Mouse (Mus musculus) ES-Bruce4 (cell line): Measurements from ENCODE around the gene Olfr1046. TPM values are rescaled to one million over a fixed set of nuclear protein-coding genes. Genes with fewer than 3 reads are reported as not detected.
"Not testable (repeated sequence)": the region's sequence is repeated elsewhere in the genome, so short reads cannot be mapped to it uniquely, and the experiment has no call there.

Experiments
- H3K27ac ChIP-seq: 2 replicates; pipeline ENCODE4 v1.5.1; 2012; ENCODE audit warnings: low read length, inconsistent platforms; ENCODE audit not compliant: insufficient read depth
- H3K27me3 ChIP-seq: 2 replicates; pipeline ENCODE4 v1.6.1; 2012; ENCODE audit warnings: mild to moderate bottlenecking, low read length, inconsistent platforms; ENCODE audit not compliant: control insufficient read depth, poor library complexity, insufficient read depth, severe bottlenecking
- H3K36me3 ChIP-seq: 2 replicates; pipeline ENCODE4 v1.6.1; 2012; ENCODE audit warnings: inconsistent platforms, mild to moderate bottlenecking, low read length, moderate library complexity; ENCODE audit not compliant: control insufficient read depth, poor library complexity, insufficient read depth, severe bottlenecking
- H3K4me1 ChIP-seq: one replicate; pipeline ENCODE4 v1.8.1; 2011; ENCODE audit warnings: low read length; ENCODE audit not compliant: control insufficient read depth, insufficient read depth
- H3K4me3 ChIP-seq: 2 replicates; pipeline ENCODE4 v1.5.1; 2011; ENCODE audit warnings: low read depth, mild to moderate bottlenecking, low read length
- H3K9ac ChIP-seq: 2 replicates; pipeline ENCODE4 v1.6.1; 2012; ENCODE audit warnings: low read depth, mild to moderate bottlenecking, inconsistent platforms; ENCODE audit not compliant: poor library complexity, severe bottlenecking
- H3K9me3 ChIP-seq: replicated peaks from 2 replicates; pipeline ENCODE4 v1.6.1; 2012; ENCODE audit warnings: mild to moderate bottlenecking, low read length, inconsistent platforms; ENCODE audit not compliant: control insufficient read depth, poor library complexity, insufficient read depth, severe bottlenecking
- CTCF ChIP-seq: IDR thresholded peaks from one replicate; pipeline ENCODE4 v1.8.1; 2011; ENCODE audit warnings: low read depth, low read length
- EP300 ChIP-seq: IDR thresholded peaks from 2 replicates; pipeline ENCODE4 v1.6.1; 2011; ENCODE audit warnings: low read depth, low read length; ENCODE audit not compliant: insufficient read depth
- POLR2A ChIP-seq: IDR thresholded peaks from one replicate; pipeline ENCODE4 v1.8.1; 2011; ENCODE audit warnings: low read length; ENCODE audit not compliant: insufficient read depth
- polyA plus RNA-seq: library from polyadenylated mRNA; stranded (reverse); fragments of >200 nt; gene quantifications from 2 replicates; pipeline ENCODE4 v1.2.4, GENCODE M21; 2011; ENCODE audit warnings: low read depth; ENCODE audit not compliant: missing spikeins, insufficient read depth, insufficient read length

The Olfr1046 gene
- polyA plus RNA-seq = not detected in 2 replicates

DNA sequence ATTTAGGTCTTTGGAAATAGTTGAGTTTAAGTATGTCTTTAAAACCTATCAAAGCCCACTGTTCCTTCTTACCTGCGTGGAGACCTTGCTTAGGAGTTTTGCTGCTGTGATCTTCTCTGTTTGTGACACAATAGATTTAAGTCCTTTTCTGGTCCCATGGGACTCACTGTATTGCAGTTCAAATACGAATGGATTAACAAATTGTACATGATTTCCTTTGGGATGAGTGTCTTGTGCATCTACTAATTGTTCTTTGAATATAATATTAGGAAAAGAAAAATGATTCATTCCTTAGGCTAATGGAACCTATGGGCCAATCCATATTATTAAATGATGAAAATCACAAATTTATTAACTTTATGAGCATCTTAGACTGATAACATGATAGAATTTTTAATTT, at the start of gene Olfr1046:
TSS of gene Olfr1046 (minus strand) at position 101 of the 400 bp plus-strand sequence.
- TF ChIP-seq CTCF (no peak), EP300 (no peak)
- H3K9ac ChIP-seq = no peak within 1 kb of the TSS
- no peak within 1 kb of the TSS for H3K27ac ChIP-seq
- H3K36me3 ChIP-seq = no peaks in the 10 kb centered on the region
- no peaks in the 10 kb centered on the region for H3K4me1 ChIP-seq
- no peaks in the 10 kb centered on the region for H3K27me3 ChIP-seq
- H3K9me3 ChIP-seq = no peaks in the 10 kb centered on the region
- no peak within 1 kb of the TSS for H3K4me3 ChIP-seq

DNA sequence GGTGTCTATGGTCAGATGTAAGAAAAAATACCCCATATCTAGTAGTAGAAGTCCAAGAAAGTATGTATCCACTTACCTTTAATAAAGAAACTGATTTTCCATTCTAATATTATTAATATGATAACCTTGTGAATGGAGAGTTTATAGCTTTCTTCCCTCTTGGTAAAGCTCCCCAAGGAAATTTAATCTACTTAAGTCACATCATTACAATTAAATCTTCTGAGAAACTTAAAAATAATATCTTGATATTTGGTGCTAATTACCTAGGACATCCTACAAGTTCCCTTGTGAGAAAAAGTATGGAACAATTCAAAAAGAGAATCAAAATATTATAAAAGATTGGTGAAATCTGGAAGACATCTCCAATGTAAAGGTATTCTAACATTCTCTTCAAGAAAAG, 39.1 kb upstream of the Olfr1046 start, which contains the start of gene Olfr1049:
TSS of gene Olfr1049 (minus strand) at position 101 of the 400 bp plus-strand sequence.
- H3K9me3 ChIP-seq, H3K4me1 ChIP-seq, H3K27me3 ChIP-seq, H3K9ac ChIP-seq, H3K27ac ChIP-seq, H3K4me3 ChIP-seq, H3K36me3 ChIP-seq: not testable (repeated sequence)

DNA sequence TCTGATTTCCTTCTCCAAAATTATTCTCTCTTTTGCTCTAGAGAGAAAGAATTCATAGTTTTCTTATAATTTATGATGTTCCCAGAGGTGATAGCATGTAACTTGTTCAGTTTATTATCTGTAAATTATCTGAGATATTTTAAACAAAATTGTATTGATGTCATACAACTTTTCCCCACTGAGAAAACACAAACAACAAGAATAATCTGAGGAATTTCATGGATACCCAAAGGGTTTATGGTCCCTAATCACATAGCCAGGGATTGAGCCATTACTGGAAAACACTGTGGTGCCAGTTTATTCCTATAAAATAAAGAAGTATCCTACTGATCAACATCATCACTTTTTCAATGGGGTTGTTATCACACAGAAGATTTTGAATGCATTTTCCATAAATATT, 21.1 kb upstream of the Olfr1046 start, which contains the start of gene Olfr1048:
TSS of gene Olfr1048 (minus strand) at position 101 of the 400 bp plus-strand sequence.
- Histone ChIP-seq H3K9me3 (no peaks in the 10 kb centered on the region), H3K4me1 (no peaks in the 10 kb centered on the region), H3K9ac (no peak within 1 kb of the TSS), H3K36me3 (no peaks in the 10 kb centered on the region), H3K4me3 (no peak within 1 kb of the TSS), H3K27me3 (no peaks in the 10 kb centered on the region), H3K27ac (no peak within 1 kb of the TSS)
- TF ChIP-seq EP300 (no peak), POLR2A (no peak), CTCF (no peak)

DNA sequence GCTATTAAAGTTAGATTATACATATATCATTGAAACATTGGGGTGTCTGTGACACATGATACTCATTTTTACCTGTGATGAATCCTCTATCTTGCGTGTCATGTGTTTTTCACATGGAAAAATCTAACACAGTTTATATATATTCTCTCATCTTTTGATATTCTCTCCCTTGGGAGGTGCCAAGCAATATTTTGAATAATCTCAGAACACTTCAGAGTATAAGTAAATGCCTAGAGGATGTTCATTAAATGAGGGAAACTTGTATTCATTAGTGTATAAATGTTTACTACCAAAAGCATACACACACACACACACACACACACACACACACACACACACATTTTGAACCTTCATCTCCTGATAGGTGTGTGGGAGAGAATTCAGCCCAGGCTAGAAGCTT, 12.2 kb upstream of the Olfr1046 start, which contains the start of gene Olfr1047:
TSS of gene Olfr1047 (minus strand) at position 101 of the 400 bp plus-strand sequence.
- Histone ChIP-seq H3K4me3 (no peak within 1 kb of the TSS), H3K36me3 (no peaks in the 10 kb centered on the region), H3K27me3 (no peaks in the 10 kb centered on the region), H3K27ac (no peak within 1 kb of the TSS), H3K9me3 (no peaks in the 10 kb centered on the region), H3K9ac (no peak within 1 kb of the TSS), H3K4me1 (no peaks in the 10 kb centered on the region)
- TF ChIP-seq CTCF = no peak
- no peak for TF ChIP-seq POLR2A
- TF ChIP-seq EP300 = no peak

DNA sequence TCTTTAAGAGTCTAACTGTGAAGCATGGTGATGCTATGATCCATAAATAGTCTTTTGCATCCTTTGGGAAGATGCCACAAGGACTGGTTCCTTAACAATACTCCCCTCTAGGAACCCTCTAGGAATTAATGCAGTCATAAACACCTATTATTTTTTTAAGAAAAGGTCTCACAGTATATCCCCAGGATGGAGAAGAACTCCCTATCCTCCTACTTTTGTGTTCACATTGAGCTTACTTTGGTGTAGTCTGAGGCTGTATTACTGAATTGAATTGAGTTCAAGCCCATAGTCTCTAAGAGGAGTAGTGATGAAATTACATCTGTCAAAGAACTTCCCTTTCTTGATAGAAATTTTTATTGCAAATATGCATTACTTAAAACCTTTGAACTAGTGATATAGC, 16.2 kb downstream of the Olfr1046 start, which contains the start of gene Olfr1045:
TSS of gene Olfr1045 (minus strand) at position 101 of the 400 bp plus-strand sequence.
- no peaks in the 10 kb centered on the region for H3K4me1 ChIP-seq
- TF ChIP-seq CTCF = no peak
- no peak for TF ChIP-seq EP300
- no peak for TF ChIP-seq POLR2A
- H3K27me3 ChIP-seq = no peaks in the 10 kb centered on the region
- H3K36me3 ChIP-seq = no peaks in the 10 kb centered on the region
- no peak within 1 kb of the TSS for H3K4me3 ChIP-seq
- no peaks in the 10 kb centered on the region for H3K9me3 ChIP-seq
- no peak within 1 kb of the TSS for H3K9ac ChIP-seq
- H3K27ac ChIP-seq = no peak within 1 kb of the TSS

DNA sequence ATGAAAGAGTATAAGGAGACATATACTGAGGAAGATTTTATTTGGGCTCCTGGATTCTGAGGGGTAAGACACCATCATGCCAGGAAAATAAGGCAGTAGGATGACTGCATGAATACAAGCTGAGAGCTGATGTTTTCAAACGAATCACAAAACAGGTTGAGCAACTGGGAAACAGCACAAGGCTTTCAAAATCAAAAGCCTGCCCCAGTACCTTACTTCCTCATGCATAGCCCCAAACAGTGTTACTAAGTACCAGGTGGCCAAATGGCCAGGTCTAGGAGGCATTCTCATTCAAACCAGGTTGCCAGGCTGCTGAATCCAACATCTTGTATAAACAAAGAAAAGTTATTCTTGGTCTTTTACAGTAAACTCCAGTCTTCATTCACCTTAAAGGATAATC, 23.3 kb downstream of the Olfr1046 start:
- H3K36me3 ChIP-seq = no peaks in the 10 kb centered on the region
- no peaks in the 10 kb centered on the region; the same call in 1 of the 2 replicates for H3K9me3 ChIP-seq
- no peaks in the 10 kb centered on the region for H3K4me1 ChIP-seq
- no peaks in the 10 kb centered on the region for H3K27me3 ChIP-seq
- no peak for TF ChIP-seq POLR2A
- no peak for TF ChIP-seq EP300
- TF ChIP-seq CTCF = no peak
- H3K27ac ChIP-seq = no peak overlapping the region
- no peak overlapping the region for H3K9ac ChIP-seq
- H3K4me3 ChIP-seq = no peak overlapping the region
